Mouse (Mus musculus): ENCODE results near the gene Rpn1.

The Rpn1 gene

DNA sequence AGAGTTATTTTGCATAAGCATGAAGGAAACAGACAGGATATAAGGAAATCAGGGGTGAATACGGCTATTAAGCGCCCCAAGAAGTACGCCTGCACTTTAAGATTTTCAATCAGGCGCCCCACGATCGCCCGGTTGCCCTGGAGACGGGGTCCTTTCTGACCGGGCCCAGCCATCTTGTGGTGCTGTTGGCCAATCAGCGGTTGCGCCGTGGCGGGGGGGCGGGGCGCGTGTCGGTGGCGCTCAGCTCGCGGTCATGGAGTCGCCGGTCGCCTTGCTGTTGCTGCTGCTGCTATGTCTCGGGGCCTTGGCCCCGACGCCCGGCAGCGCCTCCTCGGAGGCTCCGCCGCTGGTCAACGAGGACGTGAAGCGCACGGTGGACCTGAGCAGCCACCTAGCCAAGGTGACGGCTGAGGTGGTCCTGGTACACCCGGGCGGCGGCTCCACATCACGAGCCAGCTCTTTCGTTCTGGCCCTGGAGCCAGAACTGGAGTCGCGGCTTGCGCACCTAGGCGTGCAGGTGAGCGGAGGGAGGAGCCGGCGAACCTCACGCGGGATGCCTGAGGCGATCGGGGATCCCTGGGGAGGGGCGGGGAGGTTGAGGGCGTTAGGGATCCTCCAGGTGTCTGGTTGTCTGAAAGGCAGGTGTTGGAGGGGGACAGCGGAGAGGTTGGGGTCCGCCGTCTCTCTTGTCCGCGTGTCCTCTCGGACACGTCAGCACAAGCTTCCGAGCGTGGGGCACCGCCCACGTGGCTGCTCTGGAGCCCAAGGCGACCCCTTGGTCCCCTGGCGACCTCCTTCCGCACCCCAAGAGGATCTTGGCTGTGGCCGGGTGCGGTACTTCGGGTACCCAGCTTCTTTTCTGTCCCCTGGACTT, at the start of gene Rpn1:
TSS of gene Rpn1 (plus strand) at position 205 of the 874 bp plus-strand sequence.
- in situ Hi-C loops (cut with MboI): loop anchor here (25.0 kb wide), 1 partner anchor 172 kb away; the partner anchor contains the start of gene Hmces

- in situ Hi-C loops (cut with MboI): no loop called here
These were observed 46.7 kb upstream of the Rpn1 start for GRCm38 (mm10) chr6:88037471-88038045.

GRCm38 (mm10) chr6:88039426-88039825, 44.9 kb upstream of the Rpn1 start:
- in situ Hi-C loops (cut with MboI): no loop called here

GRCm38 (mm10) chr6:88041221-88041620, 43.1 kb upstream of the Rpn1 start:
- in situ Hi-C loops (cut with MboI): no loop called here

DNA sequence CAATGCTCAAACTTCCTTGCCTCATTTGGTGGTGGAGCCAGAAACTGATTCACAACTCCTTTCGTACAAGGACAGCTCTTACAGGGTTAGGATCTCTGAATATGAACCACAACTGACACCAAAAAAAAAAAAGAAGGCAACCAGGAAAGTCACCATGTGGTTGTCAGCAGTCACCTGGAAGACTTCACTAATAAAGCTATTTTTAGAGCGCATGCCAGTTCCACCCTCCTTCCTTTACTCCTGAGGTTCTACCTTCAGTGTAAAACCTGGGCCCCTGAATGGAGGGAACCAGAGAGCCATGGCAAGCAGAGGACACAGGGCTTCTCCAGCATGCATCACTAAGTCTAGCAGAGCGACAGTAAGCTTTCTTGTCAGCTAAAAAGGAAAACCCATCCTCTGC, 41.9 kb upstream of the Rpn1 start:
- in situ Hi-C loops (cut with MboI): no loop called here

- in situ Hi-C loops (cut with MboI): no loop called here
These were observed 40.1 kb upstream of the Rpn1 start for GRCm38 (mm10) chr6:88044234-88044576.

- in situ Hi-C loops (cut with MboI): no loop called here
These were observed 39.5 kb upstream of the Rpn1 start, which contains the start of gene Rab7 for GRCm38 (mm10) chr6:88044577-88045405. TSS of gene Rab7 (minus strand) at chr6:88045270.

GRCm38 (mm10) chr6:88045406-88045766, 38.9 kb upstream of the Rpn1 start:
- in situ Hi-C loops (cut with MboI): no loop called here

DNA sequence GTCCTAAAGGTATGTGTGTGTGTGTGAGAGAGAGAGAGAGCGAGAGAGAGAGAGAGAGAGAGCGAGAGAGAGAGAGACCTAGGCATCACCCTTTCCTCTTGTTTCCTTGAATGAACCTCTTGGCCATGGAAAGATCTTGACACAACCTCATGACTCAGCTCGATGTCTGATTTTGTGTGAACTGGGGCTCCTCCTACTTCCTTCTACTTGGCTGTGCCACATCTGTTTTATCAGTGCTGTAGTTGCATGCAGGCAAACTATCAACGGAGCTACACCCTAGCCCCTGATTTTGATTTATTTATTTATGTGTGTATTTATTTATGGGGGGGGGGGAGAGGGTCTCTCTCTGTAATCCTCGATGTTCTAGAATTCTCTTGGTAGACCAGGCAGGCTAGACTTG, 36.4 kb upstream of the Rpn1 start:
- in situ Hi-C loops (cut with MboI): no loop called here

DNA sequence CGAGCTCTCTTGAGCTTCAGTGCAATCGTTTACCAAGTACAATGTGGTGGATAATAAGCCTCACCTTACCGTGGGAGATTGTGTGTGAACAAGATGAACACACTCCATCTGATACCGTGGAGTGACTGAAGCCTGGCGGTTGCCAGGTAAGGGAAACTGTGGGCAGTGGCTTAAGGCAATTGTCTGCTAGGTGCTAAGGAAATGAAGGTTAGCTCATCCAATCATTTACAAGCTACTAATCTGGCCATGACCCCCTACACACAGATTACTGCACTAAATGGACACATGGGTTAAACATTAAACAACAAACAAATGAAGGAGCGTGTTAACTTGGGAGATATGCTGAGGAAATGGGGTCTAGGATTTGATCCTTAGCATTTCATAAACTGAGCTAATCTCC, 35.3 kb upstream of the Rpn1 start:
- in situ Hi-C loops (cut with MboI): no loop called here

DNA sequence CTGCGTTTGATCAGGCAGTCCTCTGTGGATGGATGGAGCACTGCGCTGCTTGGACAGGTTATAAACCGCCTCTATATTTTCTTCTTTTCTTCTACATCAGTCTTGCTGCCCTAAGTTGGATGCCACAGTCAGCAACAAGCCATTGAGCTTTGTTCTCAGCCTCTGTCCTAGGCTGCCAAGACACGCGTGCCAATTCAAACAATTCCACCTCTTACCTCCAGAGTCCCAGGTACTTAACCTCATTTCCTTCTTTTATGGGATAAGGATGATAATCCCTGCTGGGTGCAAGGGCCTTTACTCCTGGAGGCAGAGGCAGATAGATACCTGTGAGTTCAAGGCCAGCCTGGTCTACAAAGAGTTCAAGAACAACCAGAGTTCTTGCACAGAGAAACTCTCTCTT, 33.1 kb upstream of the Rpn1 start:
- in situ Hi-C loops (cut with MboI): no loop called here

GRCm38 (mm10) chr6:88053228-88054080, 30.8 kb upstream of the Rpn1 start:
- in situ Hi-C loops (cut with MboI): no loop called here

GRCm38 (mm10) chr6:88054081-88054835, 30.0 kb upstream of the Rpn1 start:
- in situ Hi-C loops (cut with MboI): no loop called here

GRCm38 (mm10) chr6:88055663-88056062, 28.6 kb upstream of the Rpn1 start:
- in situ Hi-C loops (cut with MboI): no loop called here

GRCm38 (mm10) chr6:88056866-88057265, 27.4 kb upstream of the Rpn1 start:
- in situ Hi-C loops (cut with MboI): no loop called here

DNA sequence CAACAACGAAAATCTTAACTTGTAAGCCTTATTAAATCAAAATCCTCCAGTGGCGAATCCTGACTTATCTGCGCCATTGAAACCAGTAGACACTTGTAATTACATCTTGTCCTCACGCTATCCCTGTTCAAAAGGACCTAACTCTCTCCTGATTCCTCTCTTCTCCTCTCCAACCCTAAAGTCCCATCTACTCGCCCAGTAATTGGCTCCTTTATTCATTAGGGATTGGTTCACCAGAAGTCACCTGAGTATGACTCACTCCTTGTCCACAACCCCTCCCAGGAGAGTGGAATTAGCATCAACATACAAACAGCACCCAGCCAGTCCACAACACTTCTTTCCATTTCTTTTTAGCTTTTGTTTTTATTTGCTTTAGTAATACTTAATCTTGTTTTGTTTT, 24.4 kb upstream of the Rpn1 start:
- in situ Hi-C loops (cut with MboI): no loop called here

- in situ Hi-C loops (cut with MboI): no loop called here
These were observed 23.7 kb upstream of the Rpn1 start for GRCm38 (mm10) chr6:88060602-88061001.

DNA sequence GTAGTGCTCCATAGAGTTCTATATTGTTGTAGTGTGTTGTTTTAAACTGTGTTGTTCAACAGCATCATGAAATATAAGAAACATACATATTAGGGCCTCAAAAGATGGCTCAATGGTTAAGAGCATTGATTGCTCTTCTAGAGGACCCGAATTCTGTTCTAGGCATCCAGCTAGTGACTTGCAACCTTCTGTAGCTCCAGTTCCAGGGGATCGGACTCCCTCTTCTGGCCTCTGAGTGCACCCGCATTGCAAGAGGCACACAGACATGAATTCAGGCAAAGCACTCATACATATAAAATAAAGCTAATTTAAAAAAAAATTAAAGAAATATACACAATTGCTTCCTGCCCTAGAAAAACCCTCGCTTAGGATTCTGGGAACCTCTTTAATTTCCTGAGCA, 22.9 kb upstream of the Rpn1 start:
- in situ Hi-C loops (cut with MboI): no loop called here

DNA sequence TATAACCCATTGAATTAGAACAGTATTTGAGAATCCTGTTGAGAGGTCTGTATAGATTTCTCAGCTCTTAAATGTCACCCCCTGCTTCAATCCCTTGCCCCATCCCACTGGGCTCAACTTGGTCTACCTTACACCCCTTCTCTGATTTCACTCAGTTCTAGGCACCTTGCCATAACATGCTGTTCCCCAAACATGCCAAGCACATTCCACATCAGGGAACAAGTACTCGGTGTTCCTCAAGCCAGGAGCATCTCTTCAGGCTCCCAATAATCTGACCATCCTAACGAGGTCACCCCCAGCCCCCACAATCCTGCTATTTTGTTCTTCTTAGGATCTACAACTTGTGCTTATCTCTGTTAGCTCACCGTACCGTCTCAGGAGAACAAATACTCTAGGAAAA, 21.9 kb upstream of the Rpn1 start:
- in situ Hi-C loops (cut with MboI): no loop called here

GRCm38 (mm10) chr6:88064072-88064642, 20.1 kb upstream of the Rpn1 start:
- in situ Hi-C loops (cut with MboI): no loop called here

DNA sequence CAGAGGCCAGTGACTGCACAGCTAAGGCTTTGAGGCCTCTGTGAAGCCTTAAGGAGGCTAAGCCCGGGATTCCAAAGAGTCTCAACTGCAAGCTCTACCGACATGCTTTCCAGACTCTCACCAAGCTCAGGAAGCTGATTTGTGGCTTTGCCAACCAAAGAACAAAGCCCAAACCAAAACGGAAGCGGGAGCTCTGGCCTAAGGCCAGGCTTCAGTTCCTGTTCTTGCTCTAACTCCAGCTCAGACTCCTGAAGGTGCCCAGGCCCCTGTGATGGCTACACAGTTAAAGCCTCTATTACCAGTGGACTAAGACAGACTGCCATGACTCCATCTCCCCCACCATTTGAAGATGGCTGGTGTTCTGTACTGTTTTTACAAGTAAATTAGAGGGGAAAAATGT, 19.2 kb upstream of the Rpn1 start:
- in situ Hi-C loops (cut with MboI): no loop called here

All from mature B cell (primary cell).